Mouse (Mus musculus) midbrain, embryonic 16.5 days (tissue): ENCODE measurements at regions not wholly inside any gene's neighbourhood (a gene's known extent, or its start where the extent isn't known, plus 50 kb on each side); places are given as distances from the start of the nearest gene placed in this dataset.

ENCODE experiments used
- ATAC-seq: fragments of 200-750 bp; cut with Nextera tagmentation; 2 replicates; pipeline ENCODE4 v1.8.0; 2017; ENCODE audit warnings: moderate TSS enrichment
- H3K27ac ChIP-seq: fragments of 300-500 bp; sonication (generic); 2 replicates; pipeline ENCODE4 v1.5.1; 2014; ENCODE audit warnings: mild to moderate bottlenecking, low read length, mixed read lengths
- H3K27me3 ChIP-seq: fragments of 300-500 bp; sonication (generic); 2 replicates; pipeline ENCODE4 v1.6.1; 2014; ENCODE audit warnings: low read depth, low read length, mixed read lengths; ENCODE audit not compliant: control insufficient read depth, insufficient read depth
- H3K36me3 ChIP-seq: fragments of 300-500 bp; sonication (generic); 2 replicates; pipeline ENCODE4 v1.6.1; 2014; ENCODE audit warnings: mild to moderate bottlenecking, low read length, moderate library complexity, mixed read lengths; ENCODE audit not compliant: control insufficient read depth, insufficient read depth
- H3K4me1 ChIP-seq: fragments of 300-500 bp; sonication (generic); 2 replicates; pipeline ENCODE4 v1.6.1; 2014; ENCODE audit warnings: mild to moderate bottlenecking, low read length, mixed read lengths; ENCODE audit not compliant: control insufficient read depth, insufficient read depth
- H3K4me2 ChIP-seq: fragments of 300-500 bp; sonication (generic); 2 replicates; pipeline ENCODE4 v1.6.1; 2014; ENCODE audit warnings: mild to moderate bottlenecking, low read length, mixed read lengths
- H3K4me3 ChIP-seq: fragments of 300-500 bp; sonication (generic); 2 replicates; pipeline ENCODE4 v1.5.1; 2014; ENCODE audit warnings: low read depth, mild to moderate bottlenecking, low read length, moderate library complexity, mixed read lengths
- H3K9ac ChIP-seq: fragments of 300-500 bp; sonication (generic); 2 replicates; pipeline ENCODE4 v1.6.1; 2014; ENCODE audit warnings: low read depth, low read length, mixed read lengths
- H3K9me3 ChIP-seq: fragments of 300-500 bp; sonication (generic); replicated peaks from 2 replicates; pipeline ENCODE4 v1.6.1; 2014; ENCODE audit warnings: mild to moderate bottlenecking, low read length, mixed read lengths; ENCODE audit not compliant: control insufficient read depth, poor library complexity, severe bottlenecking
- WGBS: fragments of 180-500 bp; shearing (Covaris S2); extraction: QIAGEN DNeasy Blood & Tissue Kit; methylation state at CpG from one replicate; pipeline ENCODE4 v1.1.7; 2014; 5-methylcytosine and 5-hydroxymethylcytosine counted together

- Histone ChIP-seq H3K4me3 (no peak overlapping the region), H3K36me3 (no peaks in the 10 kb centered on the region), H3K4me1 (no peaks in the 10 kb centered on the region; the same call in 1 of the 2 replicates), H3K27ac (no peak overlapping the region), H3K27me3 (no peaks in the 10 kb centered on the region), H3K9ac (no peak overlapping the region), H3K9me3 (no peaks in the 10 kb centered on the region), H3K4me2 (no peak overlapping the region)
- peak; percentile 25; the same call in 1 of the 2 replicates for ATAC-seq
- WGBS = 59% methylated on average over 7 of the region's 7 CpGs
Measured at GRCm38 (mm10) chr1:57593707-57594589, 180.0 kb upstream of the Spats2l start.

- Histone ChIP-seq H3K9me3 (no peaks in the 10 kb centered on the region), H3K4me3 (no peak overlapping the region), H3K27ac (no peak overlapping the region), H3K4me2 (no peak overlapping the region), H3K27me3 (no peaks in the 10 kb centered on the region), H3K9ac (no peak overlapping the region), H3K36me3 (no peaks in the 10 kb centered on the region), H3K4me1 (no peaks in the 10 kb centered on the region; the same call in 1 of the 2 replicates)
- 50% methylated on average over 5 of the region's 5 CpGs for WGBS
- 0 out of 2 replicates have a peak, but pooled peaks have one; percentile 32 for ATAC-seq
Measured at GRCm38 (mm10) chr1:57594815-57595214, 179.1 kb upstream of the Spats2l start.

- H3K27me3 ChIP-seq = no peaks in the 10 kb centered on the region
- no peaks in the 10 kb centered on the region for H3K9me3 ChIP-seq
- H3K36me3 ChIP-seq = no peaks in the 10 kb centered on the region
- no peaks in the 10 kb centered on the region for H3K4me1 ChIP-seq
- 35% methylated on average over 2 of the region's 2 CpGs for WGBS
- H3K4me2 ChIP-seq = no peak overlapping the region
- no peak for ATAC-seq
- no peak overlapping the region for H3K9ac ChIP-seq
- H3K27ac ChIP-seq = no peak overlapping the region
- H3K4me3 ChIP-seq = no peak overlapping the region
Measured at GRCm38 (mm10) chr1:57600951-57601350, 173.0 kb upstream of the Spats2l start.

- no peaks in the 10 kb centered on the region for H3K9me3 ChIP-seq
- H3K4me2 ChIP-seq = no peak overlapping the region
- H3K27me3 ChIP-seq = no peaks in the 10 kb centered on the region
- H3K4me1 ChIP-seq = peaks cover 7% of the 10 kb centered on the region
- no peak overlapping the region for H3K27ac ChIP-seq
- no peak for ATAC-seq
- H3K36me3 ChIP-seq = no peaks in the 10 kb centered on the region
- 60% methylated on average over 1 of the region's 1 CpGs for WGBS
- no peak overlapping the region for H3K4me3 ChIP-seq
- H3K9ac ChIP-seq = no peak overlapping the region
Measured at GRCm38 (mm10) chr1:57605525-57605924, 168.4 kb upstream of the Spats2l start.

GRCm38 (mm10) chr1:57606060-57606683 lies 167.8 kb upstream of the Spats2l start:
- Histone ChIP-seq H3K27ac (no peak overlapping the region), H3K36me3 (no peaks in the 10 kb centered on the region), H3K27me3 (no peaks in the 10 kb centered on the region), H3K4me1 (peaks cover 7% of the 10 kb centered on the region), H3K9me3 (no peaks in the 10 kb centered on the region), H3K4me2 (no peak overlapping the region), H3K9ac (no peak overlapping the region), H3K4me3 (no peak overlapping the region)
- 82% methylated on average over 4 of the region's 4 CpGs for WGBS
- no peak for ATAC-seq

GRCm38 (mm10) chr1:57607026-57607425 lies 166.9 kb upstream of the Spats2l start:
- WGBS = 66% methylated on average over 8 of the region's 8 CpGs
- H3K4me2 ChIP-seq = no peak overlapping the region
- H3K4me1 ChIP-seq = peaks cover 7% of the 10 kb centered on the region
- no peaks in the 10 kb centered on the region for H3K9me3 ChIP-seq
- H3K36me3 ChIP-seq = no peaks in the 10 kb centered on the region
- no peak overlapping the region for H3K4me3 ChIP-seq
- ATAC-seq = no peak
- H3K27ac ChIP-seq = no peak overlapping the region
- H3K27me3 ChIP-seq = no peaks in the 10 kb centered on the region
- H3K9ac ChIP-seq = no peak overlapping the region

GRCm38 (mm10) chr1:57607626-57608422 lies 166.1 kb upstream of the Spats2l start:
- Histone ChIP-seq H3K9me3 (no peaks in the 10 kb centered on the region), H3K4me3 (no peak overlapping the region), H3K27me3 (no peaks in the 10 kb centered on the region), H3K4me2 (no peak overlapping the region), H3K9ac (no peak overlapping the region), H3K36me3 (no peaks in the 10 kb centered on the region), H3K4me1 (peaks cover 11% of the 10 kb centered on the region), H3K27ac (no peak overlapping the region)
- ATAC-seq = peak; percentile 66
- 22% methylated on average over 11 of the region's 12 CpGs for WGBS

- Histone ChIP-seq H3K36me3 (no peaks in the 10 kb centered on the region), H3K4me1 (peaks cover 16% of the 10 kb centered on the region), H3K4me2 (no peak overlapping the region), H3K27me3 (no peaks in the 10 kb centered on the region), H3K9me3 (no peaks in the 10 kb centered on the region), H3K27ac (no peak overlapping the region), H3K9ac (no peak overlapping the region), H3K4me3 (no peak overlapping the region)
- peak; percentile 37; the same call in 1 of the 2 replicates for ATAC-seq
- 9% methylated on average over 2 of the region's 2 CpGs for WGBS
Measured at GRCm38 (mm10) chr1:57608423-57608679, 165.6 kb upstream of the Spats2l start.

- Histone ChIP-seq H3K27me3 (no peaks in the 10 kb centered on the region), H3K36me3 (no peaks in the 10 kb centered on the region), H3K4me1 (peaks cover 18% of the 10 kb centered on the region), H3K4me2 (no peak overlapping the region), H3K9me3 (no peaks in the 10 kb centered on the region), H3K9ac (no peak overlapping the region), H3K27ac (no peak overlapping the region), H3K4me3 (no peak overlapping the region)
- ATAC-seq = no peak
- 8% methylated on average over 6 of the region's 6 CpGs for WGBS
Measured at GRCm38 (mm10) chr1:57609307-57609706, 164.7 kb upstream of the Spats2l start.
